Mouse (Mus musculus) stomach, postnatal 0 days (tissue): ENCODE results near the gene Tagln2.

Experiments used
- CTCF ChIP-seq: IDR thresholded peaks from 2 replicates; pipeline ENCODE4 v1.5.1; 2016; ENCODE audit warnings: antibody characterized with exemption, low read depth, mild to moderate bottlenecking, moderate library complexity
- EP300 ChIP-seq: optimal IDR thresholded peaks from 2 replicates; pipeline ENCODE3; 2016; ENCODE audit warnings: antibody characterized with exemption

DNA sequence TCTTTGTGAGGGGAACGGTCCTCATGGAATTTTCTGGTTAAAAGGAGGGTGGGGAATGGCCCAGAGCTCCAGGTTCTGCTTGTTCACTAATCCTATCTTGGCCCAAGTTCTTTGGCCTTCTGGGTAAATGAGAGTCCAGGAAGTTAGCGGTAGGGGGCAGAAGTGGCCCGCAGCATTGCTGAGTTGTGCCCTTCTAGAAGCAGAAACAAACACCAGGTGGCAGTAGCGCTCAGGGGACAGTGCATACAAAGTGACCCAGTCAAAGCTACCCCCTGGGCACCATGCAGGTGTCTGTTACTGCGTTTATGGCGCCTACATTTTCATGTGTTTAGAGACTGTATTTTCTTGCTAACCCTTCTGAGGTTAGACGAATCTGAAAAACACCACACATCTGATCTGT is 28.9 kb downstream of the Tagln2 start:
- TF ChIP-seq CTCF (peak; percentile 100), EP300 (no peak)
